Mouse (Mus musculus): ENCODE results near the gene Oprl1. TPM values are rescaled to one million over a fixed set of nuclear protein-coding genes. Genes with fewer than 3 reads are reported as not detected.

Gene Oprl1
- total RNA-seq, 4 experiments from 2014 or later, result 0.16 TPM; not detected in 3

DNA sequence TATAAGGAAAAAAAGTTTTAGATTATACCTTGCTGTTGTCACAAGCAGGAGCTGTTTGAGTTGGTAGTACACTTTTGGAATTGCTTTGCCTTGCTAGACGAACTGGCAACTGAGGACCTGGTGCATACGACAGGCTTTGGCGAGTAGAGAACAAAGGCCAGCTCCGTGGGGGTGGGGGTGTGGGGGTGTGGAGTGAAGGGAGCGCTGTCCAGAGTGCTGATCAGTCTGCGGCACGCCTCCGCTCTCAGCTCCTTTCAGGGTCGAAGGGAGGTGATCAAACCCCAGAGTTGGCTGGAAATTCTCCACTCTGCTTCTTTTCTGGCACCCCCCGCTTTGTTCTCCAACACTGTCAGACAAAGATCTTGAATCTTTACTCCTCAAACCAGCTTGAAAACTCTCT is 49.8 kb downstream of the Oprl1 start:
- DNase-seq (ENCODE audit: low spot score), result no peak

DNA sequence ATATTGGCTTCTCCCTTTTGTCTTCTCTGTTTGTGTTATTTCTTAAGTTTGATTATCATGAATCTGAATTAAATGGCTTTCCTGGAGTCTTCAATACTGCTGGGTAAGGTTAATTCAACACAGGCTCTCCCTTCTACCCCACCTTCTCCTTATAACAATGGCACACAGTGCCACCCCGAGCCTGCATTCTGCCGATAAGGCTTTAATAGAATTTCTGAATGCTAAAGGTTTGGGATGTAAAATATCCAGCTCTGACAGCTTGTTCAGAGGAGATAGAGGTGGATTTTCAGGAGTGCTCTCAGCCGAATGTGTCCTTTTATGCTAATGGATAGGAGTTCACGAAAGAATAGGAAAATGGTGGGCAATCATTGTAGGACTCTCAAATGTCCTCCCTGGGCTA is 50.4 kb downstream of the Oprl1 start:
- no peak for DNase-seq (ENCODE audit: low spot score)

DNA sequence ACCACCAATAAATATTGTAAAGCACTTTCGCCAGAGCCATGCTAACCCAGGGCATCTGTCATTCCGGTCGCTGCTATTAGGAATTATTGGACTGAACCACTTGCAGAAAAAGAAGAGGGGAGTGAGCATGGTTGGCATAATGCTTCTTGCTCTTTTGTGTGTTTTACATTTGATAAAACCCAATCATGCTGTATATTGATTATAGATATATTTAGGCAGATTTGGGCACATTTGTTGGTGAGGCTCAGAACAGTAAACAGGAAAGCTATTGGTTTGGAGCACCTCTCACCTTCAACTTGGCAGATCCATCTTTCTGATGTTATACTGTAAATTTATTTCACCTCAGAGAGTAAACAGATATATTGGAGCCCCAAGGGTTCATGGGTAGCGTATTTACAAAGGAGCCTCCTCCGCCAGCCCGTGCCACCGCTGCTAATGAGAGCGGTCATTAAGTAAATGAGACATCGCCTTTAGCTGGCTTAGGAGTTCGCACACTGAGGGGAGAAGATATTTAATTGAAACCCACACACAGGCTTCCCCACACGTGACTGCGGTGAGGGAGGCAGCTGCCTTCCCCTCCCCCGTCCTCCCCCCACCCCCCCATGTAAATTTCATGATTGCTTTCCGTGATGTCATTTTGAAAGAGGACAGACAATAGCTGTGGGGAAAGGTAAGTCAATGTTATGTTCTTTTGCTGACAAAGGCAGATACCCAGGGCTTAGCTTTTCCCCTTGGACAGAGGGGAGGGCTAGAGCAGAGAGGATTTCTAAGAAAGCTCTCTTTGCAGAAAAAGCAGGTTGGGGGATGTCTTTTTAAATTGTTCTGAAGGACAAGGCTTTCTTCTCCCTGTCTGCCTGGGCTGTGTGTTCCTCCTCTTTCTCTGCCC is 52.1 kb downstream of the Oprl1 start:
- no peak for DNase-seq (ENCODE audit: low spot score)

DNA sequence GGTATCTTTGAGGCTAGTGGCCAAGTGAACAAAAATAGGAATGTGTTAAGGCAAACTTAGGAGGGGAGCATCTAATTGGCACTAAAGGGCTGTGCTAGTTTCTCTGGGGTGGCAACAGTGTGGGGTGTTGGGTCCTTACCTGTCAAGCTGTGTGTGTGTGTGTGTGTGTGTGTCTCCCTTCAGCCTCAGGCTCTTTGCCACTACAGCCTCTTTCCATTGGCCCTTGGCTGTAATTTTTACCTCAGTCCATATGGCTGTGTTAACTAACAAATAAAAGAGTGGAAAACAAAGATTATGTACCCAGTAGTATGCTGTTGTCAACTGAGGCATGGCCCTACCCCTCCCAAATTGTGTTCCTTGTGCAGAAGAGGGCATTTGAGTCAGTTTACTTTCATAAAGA is 53.6 kb downstream of the Oprl1 start:
- no peak for DNase-seq (ENCODE audit: low spot score)

DNA sequence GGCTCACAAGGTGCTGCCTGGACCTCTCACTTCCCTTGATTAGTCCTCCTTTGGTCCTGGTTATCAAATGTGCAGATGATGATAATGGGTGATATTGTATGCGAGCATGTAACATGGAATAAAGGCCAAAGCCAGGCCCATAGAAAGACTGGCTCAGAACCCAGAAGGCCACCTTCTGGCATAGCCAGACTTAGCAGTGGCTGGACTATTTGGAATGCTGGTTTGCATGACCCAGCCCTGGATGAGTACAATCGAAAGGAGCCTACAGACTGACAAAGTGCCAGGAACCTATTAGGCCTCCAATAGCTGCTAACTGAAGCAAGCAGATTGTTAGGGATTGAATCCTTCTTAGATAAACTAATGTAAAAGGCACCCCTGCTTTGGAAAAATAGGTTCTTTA is 54.6 kb downstream of the Oprl1 start:
- no peak for DNase-seq (ENCODE audit: low spot score)

Other genes starting within 250 kb of the Oprl1 start
- not detected for gene Abhd16b, start 221.8 kb upstream of the Oprl1 start, total RNA-seq (2022)
- gene Tpd52l2, start 217.9 kb upstream of the Oprl1 start, total RNA-seq (2022), result 10 to 100 TPM; 65.6 to 72.6 (median 66.5) TPM
- 10 to 100 TPM; 57.8 to 71.4 (median 65.0) TPM for gene Dnajc5, start 194.5 kb upstream of the Oprl1 start, total RNA-seq (2022)
- gene Uckl1, start 130.1 kb upstream of the Oprl1 start, total RNA-seq (2022), result 10 to 100 TPM; 26.8 to 39.2 (median 35.0) TPM
- 10 to 100 TPM; 34.3 to 42.6 (median 35.0) TPM for gene Prpf6, start 123.1 kb upstream of the Oprl1 start, total RNA-seq (2022)
- gene Zfp512b, start 122.2 kb upstream of the Oprl1 start, total RNA-seq (2022), result 10 to 100 TPM; 11.0 to 18.7 (median 14.0) TPM
- gene Samd10, start 115.8 kb upstream of the Oprl1 start, total RNA-seq (2022), result 1 to 10 TPM; 1.2 to 1.6 (median 1.5) TPM
- gene Gm29797, start 58.0 kb upstream of the Oprl1 start, total RNA-seq (2022), result not detected
- gene Sox18, start 43.4 kb upstream of the Oprl1 start, total RNA-seq (2022), result 10 to 100 TPM; 21.4 to 53.8 (median 48.1) TPM
- 1 to 10 TPM; 5.3 to 8.0 (median 7.2) TPM for gene Tcea2, start 34.7 kb upstream of the Oprl1 start, total RNA-seq (2022)
- 1 to 10 TPM; 3.7 to 8.9 (median 4.9) TPM for gene Rgs19, start 21.0 kb upstream of the Oprl1 start, total RNA-seq (2022)
- gene Lkaaear1, start 16.6 kb upstream of the Oprl1 start, total RNA-seq (2022), result not detected
- gene Myt1, start 48.3 kb downstream of the Oprl1 start, total RNA-seq (2022), result not detected
- 10 to 100 TPM; 41.6 to 72.3 (median 48.5) TPM for gene Pcmtd2, start 122.8 kb downstream of the Oprl1 start, total RNA-seq (2022)
- 10 to 100 TPM in 2 of 4 experiments, 1 to 10 TPM in 2; 9.1 to 11.4 (median 10.3) TPM for gene Polr3k, start 149.3 kb downstream of the Oprl1 start, total RNA-seq (2022)

Measured in heart, adult 8-10 months (tissue).